ENCODE assay signal across 8 mouse cellular contexts in the genomic region with DNA sequence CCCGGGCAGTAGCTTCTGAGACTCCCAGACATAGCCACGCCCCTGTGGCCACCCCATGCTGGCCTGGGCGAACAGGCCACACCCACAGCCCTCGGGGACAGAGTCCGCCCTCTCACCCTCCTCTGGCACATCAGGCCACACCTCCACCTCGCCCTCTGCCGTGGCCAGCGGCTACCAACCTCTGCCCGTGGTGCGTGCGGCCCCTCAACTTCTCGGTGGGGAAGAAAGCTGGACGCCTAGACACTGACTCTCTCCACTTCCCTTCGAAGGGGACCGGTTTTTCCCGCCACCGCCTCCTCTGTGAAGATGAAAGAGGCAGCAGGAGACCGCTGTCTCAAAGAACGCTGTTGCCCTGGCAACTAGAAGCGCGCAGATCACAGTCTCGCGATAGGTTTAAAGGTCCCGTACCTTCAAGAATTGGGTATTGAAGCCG. TPM values are rescaled to one million over a fixed set of nuclear protein-coding genes. Genes with fewer than 3 reads are reported as not detected.
DNase-seq lines count a peak whose midpoint lies in the region; ATAC-seq and TF ChIP-seq lines count a peak whose summit lies in the region.

Fsip1 (minus strand) TSS at position 346 of the 433 bp plus-strand sequence.

- peak; percentile 87 for DNase-seq in CD4-positive helper T cell, adult 2 months (ENCODE audit: low read depth, low spot score)
- peak; percentile 93 for DNase-seq in brain, embryonic 14.5 days (ENCODE audit: low read depth)
- DNase-seq in heart, postnatal 25 days (ENCODE audit: low spot score) = peak; percentile 39
- DNase-seq in layer of hippocampus, adult 18-20 months (ENCODE audit: low spot score in 2 of 2) = peak; percentile 47 to 52
- peak; percentile 94 for DNase-seq in lung, embryonic 14.5 days
- peak; percentile 87 for DNase-seq in testis, postnatal 14 days (ENCODE audit: low spot score)

- under 1% methylated on average over 25 of the region's 25 CpGs for WGBS in forebrain, embryonic 15.5 days
- WGBS in lung, embryonic 14.5 days = under 1% methylated on average over 25 of the region's 25 CpGs

- peaks cover 11% of the 10 kb centered on the region; the same call in 1 of the 2 replicates for H3K4me1 ChIP-seq in forebrain, embryonic 15.5 days
- H3K4me1 ChIP-seq in lung, embryonic 14.5 days (ENCODE audit: insufficient read depth) = no peaks in the 10 kb centered on the region

- ATAC-seq in forebrain, embryonic 15.5 days (replicated peaks) = peak; percentile 90
- ATAC-seq in lung, embryonic 14.5 days (ENCODE audit: insufficient read depth) = peak; percentile 93
- ATAC-seq in neutrophil, adult 5-6 weeks (ENCODE audit: extremely low read depth, insufficient number of reproducible peaks, low FRiP score, poor library complexity, severe bottlenecking) = peak; percentile 79

- H3K4me2 ChIP-seq in forebrain, embryonic 15.5 days (replicated peaks) = peak within 1 kb of the TSS; percentile 59
- peak within 1 kb of the TSS; percentile 71 for H3K4me2 ChIP-seq in lung, embryonic 14.5 days

- no peak for TF ChIP-seq CTCF in brain, embryonic 14.5 days (IDR thresholded peaks at IDR 0.05; ENCODE audit: borderline replicate concordance, extremely low read depth, insufficient read depth, insufficient read length)
- TF ChIP-seq CTCF in lung, embryonic 14.5 days (IDR thresholded peaks at IDR 0.05; ENCODE audit: low read depth) = no peak

- no peak for TF ChIP-seq POLR2A in brain, embryonic 14.5 days (IDR thresholded peaks at IDR 0.05; ENCODE audit: borderline replicate concordance, extremely low read depth, insufficient read depth, insufficient read length, poor library complexity, severe bottlenecking)

- no peaks in the 10 kb centered on the region for H3K27me3 ChIP-seq in forebrain, embryonic 15.5 days
- no peaks in the 10 kb centered on the region for H3K27me3 ChIP-seq in lung, embryonic 14.5 days (ENCODE audit: insufficient read depth, low read length)

- peak within 1 kb of the TSS; percentile 50 for H3K9ac ChIP-seq in forebrain, embryonic 15.5 days (replicated peaks)
- peak within 1 kb of the TSS; percentile 40 for H3K9ac ChIP-seq in lung, embryonic 14.5 days

- no peaks in the 10 kb centered on the region for H3K36me3 ChIP-seq in forebrain, embryonic 15.5 days
- no peaks in the 10 kb centered on the region for H3K36me3 ChIP-seq in lung, embryonic 14.5 days (ENCODE audit: insufficient read depth)

- 0 out of 2 replicates have a peak within 1 kb of the TSS, but pooled peaks have one; percentile 23 for H3K27ac ChIP-seq in forebrain, embryonic 15.5 days (replicated peaks)
- H3K27ac ChIP-seq in lung, embryonic 14.5 days (ENCODE audit: low read depth) = no peak within 1 kb of the TSS

- no peaks in the 10 kb centered on the region for H3K9me3 ChIP-seq in forebrain, embryonic 15.5 days
- H3K9me3 ChIP-seq in lung, embryonic 14.5 days (ENCODE audit: low read depth, low read length) = no peaks in the 10 kb centered on the region

- peak within 1 kb of the TSS; percentile 47 for H3K4me3 ChIP-seq in forebrain, embryonic 15.5 days
- H3K4me3 ChIP-seq in lung, embryonic 14.5 days (ENCODE audit: low read depth, low read length) = peak within 1 kb of the TSS; percentile 45

- intact Hi-C loops in heart, postnatal 25 days (cut with DNase I) = no loop called here

RNA-seq across cellular contexts. Expression of gene Fsip1, which starts in this region (rescaled TPM):
- 2.3 and 2.7 TPM in 2 replicates for polyA plus RNA-seq in brain, embryonic 14.5 days (2012; rRNA removed)
- 3.3 TPM in 2 replicates for polyA plus RNA-seq in forebrain, embryonic 15.5 days (2015; fragmentation: Nextera tagmentation; extraction: Ambion mirVana)
- total RNA-seq in heart, postnatal 25 days (2021) = not detected
- total RNA-seq in layer of hippocampus, adult 18-20 months (2021) = 1 to 10 TPM in 1 of 2 experiments, under 1 TPM in 1; 0.68 to 1.2 TPM
- polyA plus RNA-seq in lung, embryonic 14.5 days (2014; fragmentation: Nextera tagmentation; extraction: Ambion mirVana) = 0.72 and 1.1 TPM in 2 replicates
- total RNA-seq in neutrophil, adult 5-6 weeks (2017) = 3.1 and 3.9 TPM in 2 replicates

Comparison
In these comparisons a context has a peak if more than half of its experiments do, and no peak if none do; other contexts are left out.
1. Peak in DNase-seq in heart, postnatal 25 days; RNA of the gene not detected or under 1 TPM.
2. DNase-seq: peak in every context shown above with its lines; median percentile 94 in lung, embryonic 14.5 days; 93 in brain, embryonic 14.5 days; 87 in CD4-positive helper T cell, adult 2 months; 87 in testis, postnatal 14 days; 50 in layer of hippocampus, adult 18-20 months; 39 in heart, postnatal 25 days.